Mouse (Mus musculus) hindbrain, embryonic 15.5 days (tissue): ENCODE data around the gene Olfr556. TPM values are rescaled to one million over a fixed set of nuclear protein-coding genes. Genes with fewer than 3 reads are reported as not detected.

ENCODE experiments used
- ATAC-seq: fragments of 200-750 bp; cut with Nextera tagmentation; 2 replicates; pipeline ENCODE4 v1.8.0; 2017; ENCODE audit warnings: low read depth, moderate number of reproducible peaks, moderate TSS enrichment; ENCODE audit not compliant: low FRiP score
- H3K27ac ChIP-seq: fragments of 300-500 bp; sonication (generic); replicated peaks from 2 replicates; pipeline ENCODE4 v1.5.1; 2015; ENCODE audit warnings: mild to moderate bottlenecking, inconsistent platforms
- H3K27me3 ChIP-seq: fragments of 300-500 bp; sonication (generic); 2 replicates; pipeline ENCODE4 v1.6.1; 2015; ENCODE audit warnings: control low read depth, inconsistent platforms
- H3K36me3 ChIP-seq: fragments of 300-500 bp; sonication (generic); 2 replicates; pipeline ENCODE4 v1.6.1; 2015; ENCODE audit warnings: control low read depth, inconsistent platforms
- H3K4me1 ChIP-seq: fragments of 300-500 bp; sonication (generic); replicated peaks from 2 replicates; pipeline ENCODE4 v1.6.1; 2015; ENCODE audit warnings: control low read depth, inconsistent platforms
- H3K4me2 ChIP-seq: fragments of 300-500 bp; sonication (generic); 2 replicates; pipeline ENCODE4 v1.6.1; 2015; ENCODE audit warnings: moderate library complexity, mild to moderate bottlenecking, inconsistent platforms
- H3K4me3 ChIP-seq: fragments of 300-500 bp; sonication (generic); 2 replicates; pipeline ENCODE4 v1.5.1; 2015; ENCODE audit warnings: mild to moderate bottlenecking, inconsistent platforms
- H3K9ac ChIP-seq: fragments of 300-500 bp; sonication (generic); 2 replicates; pipeline ENCODE4 v1.6.1; 2015; ENCODE audit warnings: inconsistent platforms
- H3K9me3 ChIP-seq: fragments of 300-500 bp; sonication (generic); 2 replicates; pipeline ENCODE4 v1.6.1; 2016; ENCODE audit warnings: control low read depth, inconsistent platforms
- WGBS: fragments of 180-500 bp; shearing (Covaris S2); methylation state at CpG from one replicate; pipeline ENCODE4 v1.1.7; 2015; 5-methylcytosine and 5-hydroxymethylcytosine counted together
- polyA plus RNA-seq: library from polyadenylated mRNA; unstranded; fragments of >200 nt; fragmentation: Nextera tagmentation; extraction: Ambion mirVana; gene quantifications from 2 replicates; pipeline ENCODE4 v1.2.1, GENCODE M21; 2015

The Olfr556 gene
- polyA plus RNA-seq, 1 experiment from 2014 or later: not detected

DNA sequence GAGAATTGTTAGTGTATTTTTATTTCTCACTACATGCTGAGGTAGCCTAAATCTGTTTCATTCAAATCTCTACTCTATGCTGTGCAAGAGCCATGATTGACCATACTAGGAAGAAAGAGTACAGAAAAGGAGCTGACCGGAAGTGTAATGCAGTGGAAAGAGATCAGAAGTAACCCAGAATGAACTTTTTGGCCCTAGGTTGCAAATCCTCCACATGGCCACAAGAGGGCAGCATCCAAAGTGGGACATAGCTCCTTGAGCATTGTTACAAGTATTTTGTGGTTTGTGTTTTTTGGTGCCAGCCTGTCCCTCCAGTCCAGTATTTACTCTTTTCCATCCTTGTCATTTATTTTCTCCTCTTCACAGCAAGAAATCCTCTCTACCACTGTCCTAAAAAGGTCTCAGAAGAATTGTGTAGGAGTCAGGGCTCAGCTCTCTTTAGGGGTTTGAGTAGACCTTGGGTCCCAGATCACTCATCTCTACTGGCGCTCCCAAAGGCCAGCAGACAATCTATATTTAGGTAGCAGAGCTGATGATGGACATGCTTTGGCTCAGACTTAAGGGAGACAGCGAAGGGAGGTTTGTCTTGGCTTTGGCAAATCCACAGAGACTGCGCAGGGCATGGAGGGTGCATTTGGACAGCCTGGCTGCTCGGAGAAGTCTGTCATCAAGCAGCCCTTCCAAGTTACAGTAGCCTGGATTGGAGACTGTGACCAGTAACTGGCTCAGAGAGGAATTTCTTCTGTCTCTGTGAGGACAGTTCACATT lies 30.8 kb downstream of the Olfr556 start, which contains the start of gene Olfr557:
Gene Olfr557, plus strand, starts transcription at position 553 of the 768 bp plus-strand sequence.
- Histone ChIP-seq H3K4me3 (no peak within 1 kb of the TSS), H3K4me1 (no peaks in the 10 kb centered on the region), H3K27me3 (no peaks in the 10 kb centered on the region), H3K9me3 (no peaks in the 10 kb centered on the region), H3K4me2 (no peak within 1 kb of the TSS), H3K27ac (no peak within 1 kb of the TSS), H3K9ac (no peak within 1 kb of the TSS), H3K36me3 (no peaks in the 10 kb centered on the region)
- 81% methylated on average over 5 of the region's 5 CpGs for WGBS
- no peak for ATAC-seq

DNA sequence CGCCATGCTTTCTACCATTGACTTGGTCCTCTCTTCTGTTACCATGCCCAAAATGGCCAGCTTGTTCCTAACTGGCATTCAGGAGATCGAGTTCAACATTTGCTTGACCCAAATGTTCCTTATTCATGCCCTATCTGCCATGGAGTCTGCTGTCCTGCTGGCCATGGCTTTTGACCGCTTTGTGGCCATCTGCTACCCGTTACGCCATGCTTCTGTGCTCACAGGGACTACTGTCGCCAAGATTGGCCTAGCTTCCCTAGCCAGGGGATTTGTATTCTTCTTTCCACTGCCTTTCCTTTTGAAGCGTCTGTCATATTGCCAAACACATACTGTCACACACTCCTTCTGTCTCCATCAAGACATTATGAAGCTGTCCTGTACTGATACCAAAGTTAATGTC lies 33.8 kb downstream of the Olfr556 start:
- ATAC-seq: no peak
- no peak overlapping the region for H3K4me3 ChIP-seq
- H3K4me2 ChIP-seq: no peak overlapping the region
- H3K9me3 ChIP-seq: no peaks in the 10 kb centered on the region
- H3K27me3 ChIP-seq: no peaks in the 10 kb centered on the region
- WGBS: 91% methylated on average over 7 of the region's 7 CpGs
- no peaks in the 10 kb centered on the region for H3K4me1 ChIP-seq
- no peak overlapping the region for H3K27ac ChIP-seq
- H3K36me3 ChIP-seq: no peaks in the 10 kb centered on the region
- no peak overlapping the region for H3K9ac ChIP-seq

DNA sequence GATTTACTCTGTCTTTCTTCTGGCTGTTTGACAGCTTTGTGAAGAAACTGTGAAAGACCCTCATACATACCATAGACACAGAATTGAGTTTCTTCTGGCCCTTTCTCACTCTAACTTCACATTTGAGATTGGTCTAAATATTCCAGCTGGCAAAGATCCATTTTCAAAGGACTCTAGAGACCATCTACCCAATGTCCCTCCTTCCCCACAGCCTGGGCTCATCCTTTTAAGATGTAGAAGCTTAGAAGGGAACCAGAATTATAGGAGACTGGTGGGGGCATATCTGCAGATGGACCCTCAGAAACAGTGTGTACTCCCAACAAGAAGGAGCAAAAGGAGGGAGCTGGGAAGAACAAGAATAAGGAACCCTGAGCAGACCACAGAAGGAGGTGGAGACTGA lies 37.2 kb downstream of the Olfr556 start, which contains the start of gene Olfr558:
Gene Olfr558, plus strand, starts transcription at position 301 of the 400 bp plus-strand sequence.
- Histone ChIP-seq H3K27ac (no peak within 1 kb of the TSS), H3K4me2 (no peak within 1 kb of the TSS)
- no peak for ATAC-seq

DNA sequence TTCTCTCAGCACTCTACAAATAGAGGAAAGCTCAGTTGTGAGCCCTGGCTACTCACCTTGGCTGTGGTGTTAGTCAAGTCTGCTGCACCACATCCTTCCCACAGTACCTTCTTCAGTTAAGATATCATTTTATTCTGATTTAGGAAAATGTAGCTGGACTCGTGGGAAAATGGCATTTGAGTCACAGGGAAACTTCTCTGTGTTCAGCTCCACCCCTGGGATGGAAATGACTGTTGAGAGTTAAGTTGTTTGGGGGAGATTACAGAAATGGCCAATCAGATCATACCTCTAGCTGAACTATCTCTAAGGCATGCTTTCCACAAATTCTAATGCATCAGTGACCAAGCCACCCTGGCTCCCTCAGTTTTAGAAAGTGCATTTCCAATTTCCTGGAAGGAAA lies 54.3 kb downstream of the Olfr556 start, which contains the start of gene Olfr33:
Gene Olfr33, minus strand, starts transcription at position 101 of the 400 bp plus-strand sequence.
- H3K36me3 ChIP-seq: no peaks in the 10 kb centered on the region
- H3K4me3 ChIP-seq: no peak within 1 kb of the TSS
- 43% methylated on average over 1 of the region's 1 CpGs for WGBS
- ATAC-seq: no peak
- H3K9me3 ChIP-seq: no peaks in the 10 kb centered on the region
- no peak within 1 kb of the TSS for H3K9ac ChIP-seq
- H3K27me3 ChIP-seq: no peaks in the 10 kb centered on the region
- H3K4me1 ChIP-seq: no peaks in the 10 kb centered on the region
- H3K27ac ChIP-seq: no peak within 1 kb of the TSS
- H3K4me2 ChIP-seq: no peak within 1 kb of the TSS

More for the DNA sequence above, 37.2 kb downstream of the Olfr556 start, which contains the start of gene Olfr558:
- H3K4me1 ChIP-seq: no peaks in the 10 kb centered on the region
- no peaks in the 10 kb centered on the region for H3K27me3 ChIP-seq
- H3K9me3 ChIP-seq: no peaks in the 10 kb centered on the region
- H3K9ac ChIP-seq: no peak within 1 kb of the TSS
- H3K36me3 ChIP-seq: no peaks in the 10 kb centered on the region
- no peak within 1 kb of the TSS for H3K4me3 ChIP-seq

Other genes with a start within 250 kb of the Olfr556 start
- 51.4 and 61.4 TPM in 2 replicates for gene Rrm1, start 223.2 kb upstream of the Olfr556 start, polyA plus RNA-seq
- gene Olfr543, start 183.2 kb upstream of the Olfr556 start, polyA plus RNA-seq: 0.34 and 0.52 TPM in 2 replicates
- 0.16 and 0.18 TPM in 2 replicates for gene Olfr544, start 176.6 kb upstream of the Olfr556 start, polyA plus RNA-seq
- 0.13 and 0.25 TPM in 2 replicates for gene Olfr545, start 165.3 kb upstream of the Olfr556 start, polyA plus RNA-seq
- not detected in 2 replicates for gene Olfr547, start 130.2 kb upstream of the Olfr556 start, polyA plus RNA-seq
- not detected in 2 replicates for gene Olfr548-ps1, start 124.0 kb upstream of the Olfr556 start, polyA plus RNA-seq
- not detected in 2 replicates for gene Olfr549, start 115.0 kb upstream of the Olfr556 start, polyA plus RNA-seq
- 0.25 and 0.26 TPM in 2 replicates for gene Trim21, start 99.4 kb upstream of the Olfr556 start, polyA plus RNA-seq
- not detected in 2 replicates for gene Olfr550, start 93.5 kb upstream of the Olfr556 start, polyA plus RNA-seq
- not detected in 2 replicates for gene Olfr551, start 73.0 kb upstream of the Olfr556 start, polyA plus RNA-seq
- 0.04 TPM in 1 of 2 replicates, not detected in the other for gene Olfr552, start 67.1 kb upstream of the Olfr556 start, polyA plus RNA-seq
- gene Olfr553, start 46.7 kb upstream of the Olfr556 start, polyA plus RNA-seq: not detected in 2 replicates
- not detected in 2 replicates for gene Olfr554, start 26.5 kb upstream of the Olfr556 start, polyA plus RNA-seq
- not detected in 2 replicates for gene Olfr555, start 6.1 kb upstream of the Olfr556 start, polyA plus RNA-seq
- 6.5 and 7.0 TPM in 2 replicates for gene Trim68, start 22.4 kb downstream of the Olfr556 start, polyA plus RNA-seq
- not detected in 2 replicates for gene Olfr557, start 31.0 kb downstream of the Olfr556 start, polyA plus RNA-seq
- 0.13 and 0.14 TPM in 2 replicates for gene Olfr558, start 37.3 kb downstream of the Olfr556 start, polyA plus RNA-seq
- gene Olfr33, start 54.2 kb downstream of the Olfr556 start, polyA plus RNA-seq: not detected in 2 replicates
- not detected in 2 replicates for gene Olfr559, start 62.6 kb downstream of the Olfr556 start, polyA plus RNA-seq
- gene Olfr560, start 94.5 kb downstream of the Olfr556 start, polyA plus RNA-seq: not detected in 2 replicates
- gene Olfr78, start 94.6 kb downstream of the Olfr556 start, polyA plus RNA-seq: 0.12 TPM in 1 of 2 replicates, not detected in the other
- not detected in 2 replicates for gene Olfr561, start 106.3 kb downstream of the Olfr556 start, polyA plus RNA-seq
- gene Olfr564, start 138.6 kb downstream of the Olfr556 start, polyA plus RNA-seq: not detected in 2 replicates
- not detected in 2 replicates for gene Olfr566, start 193.9 kb downstream of the Olfr556 start, polyA plus RNA-seq
- not detected in 2 replicates for gene Olfr568, start 212.2 kb downstream of the Olfr556 start, polyA plus RNA-seq
- gene Olfr569, start 226.0 kb downstream of the Olfr556 start, polyA plus RNA-seq: not detected in 2 replicates
- 0.14 TPM in 1 of 2 replicates, not detected in the other for gene Olfr570, start 229.7 kb downstream of the Olfr556 start, polyA plus RNA-seq